Mouse (Mus musculus) E14TG2a.4 (cell line): ENCODE results near the gene Slc43a1.

Source experiments
- H3K27me3 ChIP-seq: 2 replicates; pipeline ENCODE4 v1.6.1; 2014; ENCODE audit warnings: low read length, control low read depth; ENCODE audit not compliant: insufficient read depth
- H3K36me3 ChIP-seq: 2 replicates; pipeline ENCODE4 v1.6.1; 2014; ENCODE audit warnings: low read length, control low read depth; ENCODE audit not compliant: insufficient read depth
- H3K4me1 ChIP-seq: replicated peaks from 2 replicates; pipeline ENCODE4 v1.6.1; 2014; ENCODE audit warnings: low read depth, low read length, control low read depth
- H3K4me3 ChIP-seq: replicated peaks from 2 replicates; pipeline ENCODE4 v1.5.1; 2014; ENCODE audit warnings: mild to moderate bottlenecking, low read length
- H3K9me3 ChIP-seq: 2 replicates; pipeline ENCODE4 v1.6.1; 2014; ENCODE audit warnings: low read length, control low read depth
- CTCF ChIP-seq: conservative IDR thresholded peaks from 2 replicates; pipeline ENCODE4 v1.5.1; 2014; ENCODE audit warnings: low read length
- NANOG ChIP-seq: IDR thresholded peaks from 2 replicates; pipeline ENCODE4 v1.6.1; 2014; ENCODE audit warnings: borderline replicate concordance, low read length, mixed read lengths
- POU5F1 ChIP-seq: IDR thresholded peaks from 2 replicates; pipeline ENCODE4 v1.6.1; 2014; ENCODE audit warnings: low read length, borderline replicate concordance

Gene Slc43a1

DNA sequence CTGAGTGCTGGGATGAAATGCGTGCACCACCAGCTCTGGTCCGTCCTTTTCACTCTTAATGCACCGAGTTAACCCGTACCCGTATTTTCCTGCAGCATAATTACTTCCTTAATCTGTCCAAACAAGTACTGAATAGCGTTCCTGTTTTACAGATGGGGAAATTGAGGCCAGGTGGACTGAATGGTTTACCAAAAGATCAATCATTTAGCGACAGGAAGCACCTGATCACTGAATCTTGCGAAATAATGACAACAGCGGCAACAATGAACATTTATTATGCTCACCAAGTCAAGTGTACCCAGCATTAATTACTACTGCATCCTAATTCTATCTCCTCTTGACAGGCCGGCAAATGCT, at the start of gene Slc43a1:
Gene Slc43a1 (plus strand): TSS at position 258 of the 357 bp plus-strand sequence.
- no peaks in the 10 kb centered on the region for H3K9me3 ChIP-seq
- H3K4me1 ChIP-seq, result peaks cover 59% of the 10 kb centered on the region
- peaks cover 64% of the 10 kb centered on the region for H3K27me3 ChIP-seq
- peak within 1 kb of the TSS; percentile 85 for H3K4me3 ChIP-seq
- H3K36me3 ChIP-seq, result peaks cover 22% of the 10 kb centered on the region
- TF ChIP-seq CTCF, result no peak
- no peak for TF ChIP-seq POU5F1
- TF ChIP-seq NANOG, result no peak

DNA sequence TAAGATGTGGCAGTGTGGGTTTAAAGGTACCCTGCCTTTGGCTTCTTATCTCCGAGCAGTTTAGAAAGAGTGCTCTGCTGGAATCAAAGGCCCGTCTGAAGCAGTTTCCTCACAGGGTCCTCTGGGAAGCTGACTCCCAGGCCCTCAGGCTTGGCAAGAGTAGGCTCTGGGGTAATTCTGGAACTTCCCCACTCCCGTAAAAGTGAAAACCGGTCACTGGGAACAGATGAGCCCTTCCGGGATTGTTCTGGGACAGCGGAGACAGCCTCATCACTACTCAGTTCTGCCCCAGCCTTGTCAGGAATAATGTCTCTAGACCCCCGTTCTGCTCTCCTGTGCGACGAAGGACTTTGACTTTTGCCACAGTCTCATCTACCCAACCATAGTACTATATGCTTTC, 48.2 kb upstream of the Slc43a1 start:
- peaks cover 21% of the 10 kb centered on the region for H3K9me3 ChIP-seq
- no peak for TF ChIP-seq POU5F1
- no peak for TF ChIP-seq NANOG
- no peak for TF ChIP-seq CTCF

GRCm38 (mm10) chr2:84792516-84792915, 46.1 kb upstream of the Slc43a1 start:
- Histone ChIP-seq H3K27me3 (peaks cover 9% of the 10 kb centered on the region; the same call in 1 of the 2 replicates), H3K4me3 (no peak overlapping the region), H3K36me3 (no peaks in the 10 kb centered on the region), H3K9me3 (peaks cover 27% of the 10 kb centered on the region), H3K4me1 (peaks cover 10% of the 10 kb centered on the region)
- no peak for TF ChIP-seq CTCF
- no peak for TF ChIP-seq POU5F1
- TF ChIP-seq NANOG, result no peak

More for the DNA sequence above, 48.2 kb upstream of the Slc43a1 start:
- H3K4me1 ChIP-seq, result peaks cover 10% of the 10 kb centered on the region
- peaks cover 10% of the 10 kb centered on the region; the same call in 1 of the 2 replicates for H3K27me3 ChIP-seq
- H3K36me3 ChIP-seq, result no peaks in the 10 kb centered on the region
- peak overlapping the region; percentile 13; the same call in 1 of the 2 replicates for H3K4me3 ChIP-seq

- H3K4me1 ChIP-seq, result peaks cover 16% of the 10 kb centered on the region
- H3K36me3 ChIP-seq, result no peaks in the 10 kb centered on the region
- H3K27me3 ChIP-seq, result peaks cover 7% of the 10 kb centered on the region; the same call in 1 of the 2 replicates
- no peak overlapping the region for H3K4me3 ChIP-seq
- H3K9me3 ChIP-seq, result peaks cover 27% of the 10 kb centered on the region
- TF ChIP-seq NANOG (no peak), POU5F1 (no peak), CTCF (no peak)
These were observed 45.5 kb upstream of the Slc43a1 start for GRCm38 (mm10) chr2:84793154-84793553.

- TF ChIP-seq POU5F1 (no peak), CTCF (no peak), NANOG (no peak)
- Histone ChIP-seq H3K4me3 (no peak overlapping the region), H3K9me3 (peaks cover 27% of the 10 kb centered on the region), H3K4me1 (peaks cover 23% of the 10 kb centered on the region), H3K27me3 (peaks cover 14% of the 10 kb centered on the region), H3K36me3 (no peaks in the 10 kb centered on the region)
These were observed 44.8 kb upstream of the Slc43a1 start for GRCm38 (mm10) chr2:84793871-84794270.

GRCm38 (mm10) chr2:84797833-84798492, 40.7 kb upstream of the Slc43a1 start:
- peaks cover 21% of the 10 kb centered on the region for H3K4me1 ChIP-seq
- H3K27me3 ChIP-seq, result peaks cover 35% of the 10 kb centered on the region
- H3K4me3 ChIP-seq, result peak overlapping the region; percentile 80
- peaks cover 27% of the 10 kb centered on the region for H3K9me3 ChIP-seq
- TF ChIP-seq NANOG (no peak), CTCF (peak; percentile 98), POU5F1 (no peak)
- H3K36me3 ChIP-seq, result no peaks in the 10 kb centered on the region

DNA sequence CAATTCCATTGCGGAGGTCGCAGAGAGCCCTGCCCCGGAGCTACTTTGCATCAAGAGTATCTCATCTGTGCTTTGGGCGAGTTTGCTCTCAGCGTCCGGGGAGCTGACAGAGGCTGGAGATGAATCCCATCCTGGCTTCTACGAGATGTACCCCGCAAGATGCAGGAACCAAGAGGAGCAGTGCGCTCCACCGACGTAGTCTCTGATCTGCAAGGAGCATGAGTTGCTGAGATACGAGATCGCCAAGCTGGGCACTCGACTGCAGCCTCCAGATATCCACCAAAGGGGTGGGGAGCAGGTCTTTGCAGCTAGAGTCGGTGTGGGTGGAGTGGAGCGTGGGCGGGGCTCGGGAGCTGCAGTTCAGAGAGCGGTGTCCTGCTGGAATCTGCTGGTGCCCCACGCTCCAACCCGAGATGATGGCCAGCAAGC, 40.1 kb upstream of the Slc43a1 start, which contains the start of gene Ube2l6:
Gene Ube2l6 (plus strand): TSS at position 336 of the 429 bp plus-strand sequence.
- Histone ChIP-seq H3K36me3 (no peaks in the 10 kb centered on the region), H3K4me3 (peak within 1 kb of the TSS; percentile 80), H3K27me3 (peaks cover 35% of the 10 kb centered on the region), H3K4me1 (peaks cover 21% of the 10 kb centered on the region), H3K9me3 (peaks cover 25% of the 10 kb centered on the region)
- TF ChIP-seq NANOG (no peak), CTCF (no peak), POU5F1 (no peak)

DNA sequence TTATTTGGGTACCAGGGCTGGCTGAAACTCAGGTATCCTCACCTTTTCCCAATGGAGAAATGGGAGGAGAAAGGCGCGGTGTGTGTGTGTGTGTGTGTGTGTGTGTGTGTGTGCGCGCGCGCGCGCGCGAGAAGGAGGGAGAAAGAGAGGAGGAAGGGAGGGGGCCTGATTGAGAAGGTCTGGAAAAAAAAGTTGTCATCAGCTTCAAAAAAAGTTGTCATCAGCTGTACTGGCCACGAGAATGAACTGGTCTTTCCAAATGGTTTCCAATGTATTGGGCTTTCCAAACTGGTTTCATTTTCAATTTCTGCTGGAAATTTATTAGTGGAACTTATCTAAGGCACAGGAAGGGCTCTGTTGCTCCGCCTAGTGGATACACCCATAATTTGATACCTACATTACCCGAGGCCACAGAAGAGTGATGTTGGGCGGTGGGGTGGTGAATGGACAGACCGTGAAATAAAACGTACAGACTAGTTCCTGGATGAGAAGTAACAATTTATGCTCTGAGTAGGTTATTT, 39.5 kb upstream of the Slc43a1 start:
- H3K4me1 ChIP-seq, result peaks cover 21% of the 10 kb centered on the region
- H3K36me3 ChIP-seq, result no peaks in the 10 kb centered on the region
- peaks cover 19% of the 10 kb centered on the region for H3K9me3 ChIP-seq
- H3K27me3 ChIP-seq, result peaks cover 35% of the 10 kb centered on the region
- peak overlapping the region; percentile 80 for H3K4me3 ChIP-seq
- TF ChIP-seq POU5F1 (no peak), CTCF (peak; percentile 58), NANOG (no peak)
